Mouse (Mus musculus) liver, embryonic 14.5 days (tissue): Measurements from ENCODE around the gene 1700029P11Rik. TPM values are rescaled to one million over a fixed set of nuclear protein-coding genes. Genes with fewer than 3 reads are reported as not detected.

Experiments used
- ATAC-seq: fragments of 200-750 bp; cut with Nextera tagmentation; 2 replicates; pipeline ENCODE4 v1.8.0; 2017; ENCODE audit warnings: moderate number of reproducible peaks, mild to moderate bottlenecking, moderate library complexity; ENCODE audit not compliant: insufficient read depth
- DNase-seq, 3 experiments: peaks; one replicate each; pipeline ENCODE4 v3.0.0-alpha.2; 2012 to 2013; ENCODE audit warnings: low read depth in 3 of 3, low spot score in 3 of 3
- H3K27ac ChIP-seq: fragments of 300-500 bp; sonication (generic); 2 replicates; pipeline ENCODE4 v1.5.1; 2014; ENCODE audit warnings: moderate library complexity, mild to moderate bottlenecking, control low read depth, inconsistent platforms
- H3K27me3 ChIP-seq: fragments of 300-500 bp; sonication (generic); 2 replicates; pipeline ENCODE4 v1.6.1; 2014; ENCODE audit warnings: mild to moderate bottlenecking, low read length, moderate library complexity; ENCODE audit not compliant: control insufficient read depth, insufficient read depth
- H3K36me3 ChIP-seq: fragments of 300-500 bp; sonication (generic); replicated peaks from 2 replicates; pipeline ENCODE4 v1.6.1; 2014; ENCODE audit warnings: low read depth; ENCODE audit not compliant: control insufficient read depth, insufficient read depth
- H3K4me1 ChIP-seq, 2 experiments: fragments of 200-500 bp in 1 of 2; fragments of 300-500 bp in 1 of 2; sonication (generic) in 1 of 2; replicated peaks; 2 replicates each; pipeline ENCODE4 v1.6.1; 2012 to 2014; ENCODE audit warnings: antibody characterized with exemption in 1 of 2, inconsistent platforms in 1 of 2, low read length in 1 of 2; ENCODE audit not compliant: control insufficient read depth in 2 of 2, insufficient read depth in 2 of 2
- H3K4me2 ChIP-seq: fragments of 300-500 bp; sonication (generic); 2 replicates; pipeline ENCODE4 v1.6.1; 2014; ENCODE audit warnings: low read depth, mild to moderate bottlenecking, control low read depth, moderate library complexity
- H3K4me3 ChIP-seq, 2 experiments: fragments of 200-500 bp in 1 of 2; fragments of 300-500 bp in 1 of 2; sonication (generic) in 1 of 2; 2 replicates each; pipeline ENCODE4 v1.5.1; 2012 to 2014; ENCODE audit warnings: low read depth in 2 of 2, low read length in 2 of 2, mild to moderate bottlenecking in 2 of 2, control low read depth in 1 of 2, inconsistent platforms in 1 of 2, moderate library complexity in 1 of 2; ENCODE audit not compliant: insufficient read depth in 1 of 2
- H3K9ac ChIP-seq: fragments of 300-500 bp; sonication (generic); replicated peaks from 2 replicates; pipeline ENCODE4 v1.6.1; 2014; ENCODE audit warnings: mild to moderate bottlenecking, control low read depth, moderate library complexity
- H3K9me3 ChIP-seq: fragments of 300-500 bp; sonication (generic); 2 replicates; pipeline ENCODE4 v1.6.1; 2016; ENCODE audit warnings: low read length, mixed read lengths; ENCODE audit not compliant: control insufficient read depth
- CTCF ChIP-seq: IDR thresholded peaks from 2 replicates; pipeline ENCODE4 v1.5.1; 2016; ENCODE audit warnings: antibody characterized with exemption, low read depth, control low read depth
- EP300 ChIP-seq: IDR thresholded peaks from 2 replicates; pipeline ENCODE4 v1.6.1; 2016; ENCODE audit warnings: antibody characterized with exemption, low read depth
- WGBS: fragments of 180-500 bp; shearing (Covaris S2); extraction: QIAGEN DNeasy Blood & Tissue Kit; methylation state at CpG from one replicate; pipeline ENCODE4 v1.1.7; 2014; ENCODE audit not compliant: insufficient replicate concordance; 5-methylcytosine and 5-hydroxymethylcytosine counted together
- polyA plus RNA-seq, 2 experiments: library from polyadenylated mRNA; depleted of rRNA in 1 of 2; stranded (reverse) in 1 of 2; unstranded in 1 of 2; fragments of >200 nt; fragmentation: Nextera tagmentation in 1 of 2; extraction: Ambion mirVana in 1 of 2; gene quantifications; 2 replicates each; pipeline versions ENCODE4 v1.2.1 to v1.2.3; 2012 to 2014

Gene 1700029P11Rik
- polyA plus RNA-seq, 2 experiments: not detected

DNA sequence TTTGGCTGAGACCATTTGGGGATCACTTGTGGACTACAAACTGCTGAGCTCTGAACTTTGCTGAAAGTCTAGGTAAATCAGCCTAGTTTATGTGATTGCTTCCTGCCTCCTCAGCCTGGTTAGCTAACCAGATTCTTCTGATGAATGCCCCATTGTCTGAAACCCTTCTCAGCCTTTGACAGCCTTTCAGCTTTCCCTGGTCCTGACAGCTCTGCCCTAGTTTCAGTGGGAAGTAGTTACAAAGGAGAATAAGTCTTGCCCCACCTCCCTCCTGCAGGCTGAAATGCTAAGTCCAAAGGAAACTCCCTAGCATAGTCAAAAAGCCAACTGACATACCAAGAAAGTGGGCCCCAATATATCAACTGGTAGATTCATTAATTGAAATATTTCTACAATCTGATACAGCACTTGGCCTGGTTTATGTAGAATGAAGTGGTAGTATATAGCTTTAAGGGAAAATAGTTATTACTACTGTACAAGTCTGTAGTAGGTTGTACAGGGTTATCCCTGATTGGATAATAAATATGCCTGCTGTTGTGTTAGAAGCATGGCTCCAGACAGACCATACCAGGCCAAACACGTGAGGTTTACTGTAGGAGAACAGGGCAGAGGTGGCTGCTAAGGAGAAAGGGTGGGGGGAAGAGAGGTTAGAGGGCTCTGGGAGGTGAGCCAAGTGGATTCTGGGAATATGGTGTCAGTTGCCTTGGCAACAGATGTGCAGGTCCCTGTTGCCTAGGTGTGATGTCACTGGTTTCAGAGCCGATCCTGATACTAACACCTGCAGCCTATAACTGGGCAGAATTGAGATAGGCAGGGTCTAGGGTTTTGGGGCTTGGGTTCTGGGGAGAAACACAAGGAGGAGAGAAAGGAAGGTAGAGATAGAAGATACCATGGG, 5.2 kb downstream of the 1700029P11Rik start:
- 65% methylated on average over 2 of the region's 2 CpGs for WGBS
- no peak overlapping the region for H3K27ac ChIP-seq

DNA sequence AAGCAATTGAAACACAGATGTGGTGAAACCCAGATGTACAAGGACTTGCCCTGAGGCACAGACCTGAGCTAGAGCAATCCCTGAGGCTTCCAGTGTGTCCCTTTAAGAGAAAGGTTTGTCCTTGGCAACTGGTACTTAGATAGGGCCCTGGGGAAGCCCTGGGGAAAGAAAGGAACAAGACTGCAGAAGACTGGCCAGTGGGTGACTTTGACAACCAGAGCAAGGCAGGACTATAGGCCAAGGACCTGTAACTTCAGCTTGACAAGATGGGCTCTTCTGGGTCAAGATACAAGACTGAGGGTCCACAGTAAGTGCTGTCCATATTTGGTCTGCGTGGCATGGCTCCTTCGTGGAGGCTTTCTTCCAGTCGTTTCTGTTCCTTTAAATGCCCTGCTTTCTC, 7.3 kb downstream of the 1700029P11Rik start, which contains the start of gene Xrcc6:
Gene Xrcc6 (plus strand): TSS at position 190 of the 400 bp plus-strand sequence.
- H3K27ac ChIP-seq: no peak within 1 kb of the TSS
- no peaks in the 10 kb centered on the region for H3K9me3 ChIP-seq
- H3K4me1 ChIP-seq: peaks cover 14 to 23% of the 10 kb centered on the region in 2 experiments
- 73% methylated on average over 3 of the region's 3 CpGs for WGBS
- no peaks in the 10 kb centered on the region for H3K27me3 ChIP-seq
- no peak within 1 kb of the TSS for H3K9ac ChIP-seq
- H3K36me3 ChIP-seq: no peaks in the 10 kb centered on the region
- H3K4me3 ChIP-seq: no peak within 1 kb of the TSS
- H3K4me2 ChIP-seq: no peak within 1 kb of the TSS
- DNase-seq (no peak), ATAC-seq (no peak)
- no peak for TF ChIP-seq CTCF
- no peak for TF ChIP-seq EP300

More for the DNA sequence above, 5.2 kb downstream of the 1700029P11Rik start:
- Histone ChIP-seq H3K4me2 (no peak overlapping the region), H3K9me3 (no peaks in the 10 kb centered on the region), H3K9ac (no peak overlapping the region), H3K4me3 (no peak overlapping the region), H3K4me1 (peaks cover 7 to 12% of the 10 kb centered on the region in 2 experiments), H3K36me3 (no peaks in the 10 kb centered on the region), H3K27me3 (no peaks in the 10 kb centered on the region)
- DNase-seq (no peak), ATAC-seq (no peak)
- TF ChIP-seq EP300 (no peak), CTCF (no peak)

DNA sequence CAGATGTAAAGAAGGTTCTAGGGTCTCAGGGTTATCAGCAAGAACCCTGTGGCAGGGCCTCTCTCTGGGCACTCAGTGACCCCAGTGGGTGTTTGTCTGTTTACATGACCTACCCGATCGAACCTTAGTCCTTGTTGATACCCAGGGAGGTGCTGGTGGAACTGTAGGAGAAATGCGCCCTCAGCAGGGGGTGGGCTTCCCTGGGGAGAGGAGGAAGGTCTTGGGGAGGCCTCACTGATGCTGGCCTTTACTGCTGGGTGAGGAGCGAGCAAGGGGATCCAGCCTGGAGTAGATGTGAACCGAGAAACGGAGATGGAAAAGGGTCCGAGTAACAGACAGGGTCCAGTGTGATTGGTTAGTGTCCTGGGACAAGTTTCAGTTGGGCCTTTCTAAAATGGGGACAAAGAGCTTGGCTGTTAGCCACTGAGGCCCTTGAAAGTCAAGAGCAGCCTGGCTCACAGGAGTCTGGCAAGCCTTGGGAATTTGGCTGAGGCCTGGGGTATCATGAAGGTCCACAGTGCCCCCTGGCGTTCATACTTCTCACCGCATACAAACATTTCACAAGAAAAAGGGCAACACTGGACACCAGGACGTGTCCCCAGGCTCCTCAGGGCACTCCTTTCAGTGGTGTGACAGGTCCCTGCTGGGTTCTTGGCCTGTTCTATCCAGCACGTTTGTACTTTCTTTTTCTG, 9.2 kb downstream of the 1700029P11Rik start:
- Histone ChIP-seq H3K9me3 (no peaks in the 10 kb centered on the region), H3K27ac (peak overlapping the region; percentile 75), H3K4me3 (peak overlapping the region; percentile 21 to 30; a peak in 1 of 4 replicates), H3K27me3 (no peaks in the 10 kb centered on the region), H3K4me2 (peak overlapping the region; percentile 60), H3K4me1 (peaks cover 14 to 23% of the 10 kb centered on the region in 2 experiments), H3K36me3 (no peaks in the 10 kb centered on the region; the same call in 1 of the 2 replicates), H3K9ac (peak overlapping the region; percentile 49)
- WGBS: 56% methylated on average over 11 of the region's 11 CpGs
- TF ChIP-seq EP300: no peak
- peak; percentile 94 for TF ChIP-seq CTCF
- DNase-seq (peak; percentile 73 to 83 (median 73)), ATAC-seq (peak; percentile 46; the same call in 1 of the 2 replicates)

DNA sequence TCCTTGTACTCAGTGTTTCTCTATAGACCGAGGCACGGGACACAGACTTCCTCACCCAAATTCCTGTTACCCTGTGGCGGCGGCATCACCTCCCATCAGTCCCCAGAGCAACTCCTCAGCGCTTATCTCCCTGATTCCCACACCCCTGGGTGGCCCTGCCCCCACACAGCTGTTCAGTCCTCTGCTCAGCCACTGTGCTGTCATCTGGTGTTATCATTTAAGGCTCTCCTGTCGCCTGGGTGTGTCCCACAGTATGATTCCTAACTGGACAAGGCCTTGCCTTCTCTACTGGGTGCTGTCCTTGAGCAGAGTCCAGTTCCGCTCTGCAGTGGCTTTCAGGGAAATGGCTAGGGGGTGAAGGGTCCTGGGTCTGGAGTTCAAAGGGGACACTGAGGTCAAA, 10.2 kb downstream of the 1700029P11Rik start:
- Histone ChIP-seq H3K4me2 (peak overlapping the region; percentile 60), H3K27ac (peak overlapping the region; percentile 75)

More for the DNA sequence above, 10.2 kb downstream of the 1700029P11Rik start:
- 15% methylated on average over 7 of the region's 7 CpGs for WGBS
- Histone ChIP-seq H3K36me3 (no peaks in the 10 kb centered on the region; the same call in 1 of the 2 replicates), H3K4me1 (peaks cover 14 to 21% of the 10 kb centered on the region in 2 experiments), H3K9ac (peak overlapping the region; percentile 49), H3K4me3 (peak overlapping the region; percentile 23 to 30; a peak in 2 of 4 replicates), H3K27me3 (no peaks in the 10 kb centered on the region), H3K9me3 (no peaks in the 10 kb centered on the region)
- TF ChIP-seq CTCF (no peak), EP300 (peak; percentile 65)
- ATAC-seq (peak; percentile 97), DNase-seq (peak; percentile 76 to 80 (median 77))
